ENCODE assay signal across 9 mouse cellular contexts in genomic region chr8:105700566-105700965, GRCm38 (mm10). TPM values are rescaled to one million over a fixed set of nuclear protein-coding genes. Genes with fewer than 3 reads are reported as not detected.
DNase-seq lines count a peak whose midpoint lies in the region; ATAC-seq and TF ChIP-seq lines count a peak whose summit lies in the region.
"Had no signal": no experiment of that assay in that cellular context is flagged by ENCODE, and none has a peak within 500 bp of the region (broad histone marks: within the 10 kb centered on the region; RNA-seq: fewer than 3 reads in every experiment).

No protein-coding gene starts in this region.

- peak overlapping the region; percentile 87 for H3K4me2 ChIP-seq in heart, postnatal 0 days (ENCODE audit: low read depth, low read length)
- H3K4me2 ChIP-seq in limb, embryonic 11.5 days (ENCODE audit: low read depth, severe bottlenecking) = peak overlapping the region; percentile 74
- peak overlapping the region; percentile 93 for H3K4me2 ChIP-seq in stomach, embryonic 15.5 days

- no peaks in the 10 kb centered on the region for H3K36me3 ChIP-seq in testis, adult 2 months (ENCODE audit: control insufficient read depth, insufficient read depth, low read length)
- H3K36me3 ChIP-seq in heart, postnatal 0 days (replicated peaks; ENCODE audit: control insufficient read depth, insufficient read depth, low read length) = peaks cover 24% of the 10 kb centered on the region
- peaks cover 10% of the 10 kb centered on the region for H3K36me3 ChIP-seq in limb, embryonic 11.5 days (ENCODE audit: control insufficient read depth, insufficient read depth, low read length)
- peaks cover 17% of the 10 kb centered on the region; the same call in 1 of the 2 replicates for H3K36me3 ChIP-seq in stomach, embryonic 15.5 days

- peak; percentile 35 for ATAC-seq in heart, postnatal 0 days (ENCODE audit: insufficient read depth, low read depth)
- ATAC-seq in limb, embryonic 11.5 days (ENCODE audit: insufficient number of reproducible peaks, low FRiP score, low TSS enrichment, low read depth) = peak; percentile 26
- peak; percentile 57 for ATAC-seq in stomach, embryonic 15.5 days (ENCODE audit: insufficient read depth, low FRiP score, low read depth)

- no peak for TF ChIP-seq CTCF in testis, adult 2 months (IDR thresholded peaks at IDR 0.05; ENCODE audit: control insufficient read depth, insufficient read depth, insufficient replicate concordance, low read depth, low read length)
- TF ChIP-seq CTCF in heart, postnatal 0 days (IDR thresholded peaks at IDR 0.05; ENCODE audit: low read depth) = no peak

- peak overlapping the region; percentile 67 for H3K9ac ChIP-seq in heart, postnatal 0 days (replicated peaks; ENCODE audit: low read depth, low read length)
- peak overlapping the region; percentile 8 for H3K9ac ChIP-seq in limb, embryonic 11.5 days (ENCODE audit: low read length)
- peak overlapping the region; percentile 65 for H3K9ac ChIP-seq in stomach, embryonic 15.5 days

- H3K9me3 ChIP-seq in heart, postnatal 0 days (replicated peaks; ENCODE audit: control insufficient read depth, low read length) = no peaks in the 10 kb centered on the region
- no peaks in the 10 kb centered on the region for H3K9me3 ChIP-seq in limb, embryonic 11.5 days (ENCODE audit: control insufficient read depth, low read length)
- H3K9me3 ChIP-seq in stomach, embryonic 15.5 days = no peaks in the 10 kb centered on the region

- peak overlapping the region; percentile 93 for H3K4me3 ChIP-seq in testis, adult 2 months (ENCODE audit: control insufficient read depth, low read depth, low read length)
- peak overlapping the region; percentile 79 for H3K4me3 ChIP-seq in heart, postnatal 0 days (ENCODE audit: low read depth, low read length)
- peak overlapping the region; percentile 46 for H3K4me3 ChIP-seq in limb, embryonic 11.5 days (ENCODE audit: low read depth, low read length)
- H3K4me3 ChIP-seq in stomach, embryonic 15.5 days (replicated peaks) = peak overlapping the region; percentile 80

- peak overlapping the region; percentile 29; the same call in 1 of the 2 replicates for H3K27ac ChIP-seq in testis, adult 2 months (ENCODE audit: control insufficient read depth, insufficient read depth, low read depth, low read length)
- H3K27ac ChIP-seq in heart, postnatal 0 days (ENCODE audit: low read depth) = peak overlapping the region; percentile 86
- H3K27ac ChIP-seq in limb, embryonic 11.5 days (replicated peaks; ENCODE audit: low read depth, low read length) = peak overlapping the region; percentile 60; the same call in 1 of the 2 replicates
- H3K27ac ChIP-seq in stomach, embryonic 15.5 days = peak overlapping the region; percentile 96

- no peaks in the 10 kb centered on the region for H3K27me3 ChIP-seq in testis, adult 2 months (ENCODE audit: control insufficient read depth, insufficient read depth, low read length)
- H3K27me3 ChIP-seq in heart, postnatal 0 days (ENCODE audit: control insufficient read depth, insufficient read depth, low read length) = 0 out of 2 replicates have a peak, but pooled peaks cover 1% of the 10 kb centered on the region
- 0 out of 2 replicates have a peak, but pooled peaks cover under 1% of the 10 kb centered on the region for H3K27me3 ChIP-seq in limb, embryonic 11.5 days (ENCODE audit: control insufficient read depth, insufficient read depth, low read length)
- H3K27me3 ChIP-seq in stomach, embryonic 15.5 days (replicated peaks) = no peaks in the 10 kb centered on the region

- no peak for TF ChIP-seq EP300 in heart, postnatal 0 days (IDR thresholded peaks at IDR 0.05; ENCODE audit: low read depth)

- peak; percentile 39 for DNase-seq in adrenal gland, postnatal 25 days
- no peak for DNase-seq in adrenal gland, adult 18-20 months (ENCODE audit: low spot score in 2 of 2)
- DNase-seq in testis, postnatal 14 days (ENCODE audit: low spot score) = no peak
- peak; percentile 34 for DNase-seq in heart, postnatal 0 days (ENCODE audit: low spot score)
- no peak for DNase-seq in limb, embryonic 11.5 days (ENCODE audit: low spot score)
- peak; percentile 48 for DNase-seq in mesoderm, embryonic 11.5 days (ENCODE audit: low read depth, low spot score)

- under 1% methylated on average over 21 of the region's 21 CpGs for WGBS in heart, postnatal 0 days
- WGBS in limb, embryonic 11.5 days = 0% methylated on average over 21 of the region's 21 CpGs
- WGBS in stomach, embryonic 15.5 days = 0% methylated on average over 21 of the region's 21 CpGs

- H3K4me1 ChIP-seq in testis, adult 2 months (ENCODE audit: control insufficient read depth, insufficient read depth, low read length) = peaks cover 23% of the 10 kb centered on the region
- peaks cover 7% of the 10 kb centered on the region; the same call in 1 of the 2 replicates for H3K4me1 ChIP-seq in heart, postnatal 0 days (ENCODE audit: control insufficient read depth, insufficient read depth)
- H3K4me1 ChIP-seq in limb, embryonic 11.5 days (ENCODE audit: control insufficient read depth, insufficient read depth, low read length) = peaks cover 10% of the 10 kb centered on the region; the same call in 1 of the 2 replicates
- peaks cover 18% of the 10 kb centered on the region for H3K4me1 ChIP-seq in stomach, embryonic 15.5 days

- no peak for TF ChIP-seq POLR2A in testis, adult 2 months (IDR thresholded peaks at IDR 0.05; ENCODE audit: control insufficient read depth, low read depth, low read length)

RNA-seq across cellular contexts. Expression of gene Acd, which starts 0.3 kb away (rescaled TPM):
- 20.9 and 26.3 TPM in 2 replicates for total RNA-seq in adrenal gland, postnatal 25 days (2021)
- 10 to 100 TPM; 21.1 to 23.9 TPM for total RNA-seq in adrenal gland, adult 18-20 months (2021)
- 40.2 and 40.4 TPM in 2 replicates for polyA plus RNA-seq in testis, adult 2 months (2012; rRNA removed)
- 8.7 and 12.8 TPM in 2 replicates for total RNA-seq in heart, postnatal 0 days (2014; rRNA removed; ENCODE audit: low replicate concordance)
- 29.1 and 32.1 TPM in 2 replicates for polyA plus RNA-seq in heart, postnatal 0 days (2015; fragmentation: Nextera tagmentation; extraction: Ambion mirVana)
- polyA plus RNA-seq in limb, embryonic 11.5 days (2014; fragmentation: Nextera tagmentation; extraction: Ambion mirVana) = 68.9 and 71.5 TPM in 2 replicates
- 45.0 and 52.8 TPM in 2 replicates for polyA plus RNA-seq in stomach, embryonic 15.5 days (2015; fragmentation: Nextera tagmentation; extraction: Ambion mirVana)

RNA-seq across cellular contexts. Expression of gene Pard6a, which starts 0.4 kb away (rescaled TPM):
- total RNA-seq in adrenal gland, postnatal 25 days (2021) = 10.1 and 10.4 TPM in 2 replicates
- total RNA-seq in adrenal gland, adult 18-20 months (2021) = 10 to 100 TPM in 1 of 2 experiments, 1 to 10 TPM in 1; 7.5 to 14.2 TPM
- polyA plus RNA-seq in testis, adult 2 months (2012; rRNA removed) = 82.9 and 87.7 TPM in 2 replicates
- total RNA-seq in heart, postnatal 0 days (2014; rRNA removed; ENCODE audit: low replicate concordance) = 14.0 and 15.5 TPM in 2 replicates
- 16.7 and 18.5 TPM in 2 replicates for polyA plus RNA-seq in heart, postnatal 0 days (2015; fragmentation: Nextera tagmentation; extraction: Ambion mirVana)
- 14.6 TPM in 2 replicates for polyA plus RNA-seq in limb, embryonic 11.5 days (2014; fragmentation: Nextera tagmentation; extraction: Ambion mirVana)
- 14.9 and 15.0 TPM in 2 replicates for polyA plus RNA-seq in stomach, embryonic 15.5 days (2015; fragmentation: Nextera tagmentation; extraction: Ambion mirVana)

RNA-seq across cellular contexts. Expression of gene 4933405L10Rik, which starts 6.9 kb away (rescaled TPM):
- total RNA-seq in adrenal gland, postnatal 25 days (2021) = not detected in 2 replicates
- total RNA-seq in adrenal gland, adult 18-20 months (2021) = not detected
- 55.8 and 60.1 TPM in 2 replicates for polyA plus RNA-seq in testis, adult 2 months (2012; rRNA removed)
- not detected in 2 replicates for total RNA-seq in heart, postnatal 0 days (2014; rRNA removed; ENCODE audit: low replicate concordance)
- polyA plus RNA-seq in heart, postnatal 0 days (2015; fragmentation: Nextera tagmentation; extraction: Ambion mirVana) = not detected in 2 replicates
- polyA plus RNA-seq in limb, embryonic 11.5 days (2014; fragmentation: Nextera tagmentation; extraction: Ambion mirVana) = 0.12 TPM in 1 of 2 replicates, not detected in the other
- 0.19 TPM in 1 of 2 replicates, not detected in the other for polyA plus RNA-seq in stomach, embryonic 15.5 days (2015; fragmentation: Nextera tagmentation; extraction: Ambion mirVana)
- polyA plus RNA-seq: large intestine, adult 2 months had no signal

RNA-seq across cellular contexts. Expression of gene Enkd1, which starts 7.4 kb away (rescaled TPM):
- 4.0 and 7.7 TPM in 2 replicates for total RNA-seq in adrenal gland, postnatal 25 days (2021)
- 1 to 10 TPM; 3.0 to 3.5 TPM for total RNA-seq in adrenal gland, adult 18-20 months (2021)
- polyA plus RNA-seq in testis, adult 2 months (2012; rRNA removed) = 84.2 and 98.6 TPM in 2 replicates
- 1.1 and 11.1 TPM in 2 replicates for total RNA-seq in heart, postnatal 0 days (2014; rRNA removed; ENCODE audit: low replicate concordance)
- 4.0 and 5.9 TPM in 2 replicates for polyA plus RNA-seq in heart, postnatal 0 days (2015; fragmentation: Nextera tagmentation; extraction: Ambion mirVana)
- 42.3 and 44.3 TPM in 2 replicates for polyA plus RNA-seq in limb, embryonic 11.5 days (2014; fragmentation: Nextera tagmentation; extraction: Ambion mirVana)
- polyA plus RNA-seq in stomach, embryonic 15.5 days (2015; fragmentation: Nextera tagmentation; extraction: Ambion mirVana) = 18.0 and 18.1 TPM in 2 replicates

RNA-seq across cellular contexts. Expression of gene Carmil2, which starts 14.5 kb away (rescaled TPM):
- total RNA-seq in adrenal gland, postnatal 25 days (2021) = 1.4 and 2.4 TPM in 2 replicates
- 1 to 10 TPM; 2.0 to 2.9 TPM for total RNA-seq in adrenal gland, adult 18-20 months (2021)
- 1.2 TPM in 2 replicates for polyA plus RNA-seq in testis, adult 2 months (2012; rRNA removed)
- total RNA-seq in heart, postnatal 0 days (2014; rRNA removed; ENCODE audit: low replicate concordance) = 1.3 and 1.4 TPM in 2 replicates
- polyA plus RNA-seq in heart, postnatal 0 days (2015; fragmentation: Nextera tagmentation; extraction: Ambion mirVana) = 0.05 and 0.10 TPM in 2 replicates
- polyA plus RNA-seq in limb, embryonic 11.5 days (2014; fragmentation: Nextera tagmentation; extraction: Ambion mirVana) = 0.45 and 0.73 TPM in 2 replicates
- 1.2 and 1.4 TPM in 2 replicates for polyA plus RNA-seq in stomach, embryonic 15.5 days (2015; fragmentation: Nextera tagmentation; extraction: Ambion mirVana)

Comparison
In these comparisons a context has a peak if more than half of its experiments do, and no peak if none do; other contexts are left out.
1. DNase-seq: peak in adrenal gland, postnatal 25 days (single experiment), heart, postnatal 0 days (single experiment) and mesoderm, embryonic 11.5 days (single experiment); none in adrenal gland, adult 18-20 months (0 of 2), testis, postnatal 14 days (single experiment) and limb, embryonic 11.5 days (single experiment).
2. H3K27ac ChIP-seq: peak in every context shown above with its lines; median percentile 96 in stomach, embryonic 15.5 days; 86 in heart, postnatal 0 days; 60 in limb, embryonic 11.5 days; 29 in testis, adult 2 months.
3. H3K9ac ChIP-seq: peak in every context shown above with its lines; median percentile 67 in heart, postnatal 0 days; 65 in stomach, embryonic 15.5 days; 8 in limb, embryonic 11.5 days.
4. RNA of gene 4933405L10Rik, which starts 6.9 kb away (polyA plus RNA-seq): 55.8 to 60.1 TPM in testis, adult 2 months; 0.19 TPM in stomach, embryonic 15.5 days, 0.12 TPM in limb, embryonic 11.5 days and not detected in heart, postnatal 0 days; every median in the first group is over 10 times any median in the second.
5. Peak in every context shown above with its lines, with median percentiles within 50 percentile points of each other: H3K4me3 ChIP-seq, ATAC-seq and H3K4me2 ChIP-seq.